Mouse (Mus musculus) cerebral cortex, adult 2 months (tissue): ENCODE data around the gene Gpsm1.

ENCODE experiments used
- WGBS: fragments of 180-500 bp; shearing (Covaris S2); methylation state at CpG from one replicate; pipeline ENCODE4 v1.1.7; 2018; 5-methylcytosine and 5-hydroxymethylcytosine counted together

Gene Gpsm1

DNA sequence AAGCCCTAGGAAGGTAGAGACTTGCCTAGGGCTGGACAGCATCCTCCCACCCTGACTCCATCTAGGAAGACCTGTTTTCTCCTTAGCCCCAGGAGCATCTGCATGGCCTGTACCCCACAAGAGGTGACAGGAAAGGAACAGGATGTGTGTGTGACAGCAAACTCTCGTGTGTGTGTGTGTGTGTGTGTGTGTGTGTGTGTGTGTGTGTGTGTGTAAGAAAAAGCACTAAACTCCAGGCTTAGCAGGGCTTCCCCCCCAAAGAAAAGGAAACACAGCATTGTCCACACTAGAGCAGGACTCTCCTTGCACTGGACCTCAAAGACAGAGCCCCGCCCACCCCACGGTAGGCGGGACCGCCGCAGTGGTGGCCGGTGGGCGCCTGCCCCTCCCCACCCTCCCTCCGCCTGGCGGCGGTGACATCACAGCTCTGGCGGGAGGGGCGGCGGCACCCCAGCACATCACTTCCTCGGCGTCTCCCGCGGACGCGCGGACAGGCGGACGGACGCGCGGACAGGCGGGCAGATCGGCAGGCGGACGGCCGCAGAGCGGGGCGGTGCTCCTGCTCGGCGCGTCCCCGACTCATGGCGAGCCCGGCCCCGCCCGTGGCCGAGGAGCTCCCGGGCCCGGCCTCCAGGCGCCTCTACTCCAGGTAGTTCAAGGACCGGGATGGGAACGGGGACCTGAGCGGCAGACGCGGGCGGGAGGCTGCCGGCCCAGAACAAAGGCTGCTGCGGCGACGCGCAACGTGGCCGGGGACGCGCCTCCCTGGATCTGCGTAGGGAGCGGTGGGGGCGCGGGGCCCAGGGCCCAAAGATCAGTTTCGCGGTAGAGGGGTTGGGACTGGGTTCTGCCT lies at the start of gene Gpsm1:
Gpsm1 (plus strand) TSS at position 444 of the 853 bp plus-strand sequence.
- under 1% methylated on average over 65 of the region's 66 CpGs for WGBS

GRCm38 (mm10) chr2:26266066-26266742 lies 49.1 kb upstream of the Gpsm1 start:
- 87% methylated on average over 10 of the region's 10 CpGs for WGBS

GRCm38 (mm10) chr2:26268216-26268615 lies 47.1 kb upstream of the Gpsm1 start:
- WGBS: 78% methylated on average over 3 of the region's 3 CpGs

GRCm38 (mm10) chr2:26273611-26274010 lies 41.7 kb upstream of the Gpsm1 start:
- 21% methylated on average over 7 of the region's 7 CpGs for WGBS

DNA sequence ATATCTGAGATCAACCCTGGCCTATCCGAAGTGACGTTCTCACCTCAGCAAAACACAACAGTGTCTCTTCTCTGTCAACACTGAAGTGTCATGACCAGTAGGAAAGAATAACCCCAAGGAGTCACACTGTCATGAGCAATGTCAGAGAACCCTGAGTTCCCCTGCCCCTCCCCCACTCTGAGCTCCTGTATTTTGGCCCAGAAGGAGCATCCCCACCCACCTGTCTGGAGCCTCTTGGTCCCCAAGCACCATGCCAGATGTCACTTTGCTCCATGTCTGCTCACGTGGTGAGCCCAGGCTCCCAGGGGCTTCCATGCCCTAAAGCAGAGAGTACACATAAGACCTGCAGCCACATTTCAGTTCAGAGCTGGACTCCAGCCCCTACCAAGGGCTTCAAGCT lies 35.6 kb upstream of the Gpsm1 start:
- WGBS: 84% methylated on average over 3 of the region's 3 CpGs

- WGBS: 80% methylated on average over 11 of the region's 11 CpGs
Observed at GRCm38 (mm10) chr2:26280594-26280993, 34.7 kb upstream of the Gpsm1 start.

GRCm38 (mm10) chr2:26285804-26286203 lies 29.5 kb upstream of the Gpsm1 start:
- WGBS: 53% methylated on average over 7 of the region's 7 CpGs

DNA sequence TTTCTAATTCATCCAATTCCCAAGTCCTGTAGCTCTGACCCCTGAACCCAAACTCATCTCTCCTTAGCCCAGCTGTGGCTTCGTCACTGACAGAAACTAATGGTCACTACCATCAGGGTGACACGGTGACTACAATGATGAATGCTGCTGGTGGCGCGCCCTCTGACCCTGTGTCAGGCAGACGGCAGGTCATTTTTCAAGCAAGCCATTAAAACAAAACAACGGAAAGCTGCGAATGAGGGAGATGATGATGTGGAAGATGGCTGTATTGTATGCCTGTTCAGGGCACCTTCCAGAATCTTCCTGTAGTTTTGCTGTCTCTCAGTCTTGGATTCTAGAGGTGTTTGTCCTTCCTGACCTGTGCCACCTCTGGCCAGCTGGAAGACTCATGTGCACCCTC lies 28.9 kb upstream of the Gpsm1 start:
- 90% methylated on average over 7 of the region's 7 CpGs for WGBS

DNA sequence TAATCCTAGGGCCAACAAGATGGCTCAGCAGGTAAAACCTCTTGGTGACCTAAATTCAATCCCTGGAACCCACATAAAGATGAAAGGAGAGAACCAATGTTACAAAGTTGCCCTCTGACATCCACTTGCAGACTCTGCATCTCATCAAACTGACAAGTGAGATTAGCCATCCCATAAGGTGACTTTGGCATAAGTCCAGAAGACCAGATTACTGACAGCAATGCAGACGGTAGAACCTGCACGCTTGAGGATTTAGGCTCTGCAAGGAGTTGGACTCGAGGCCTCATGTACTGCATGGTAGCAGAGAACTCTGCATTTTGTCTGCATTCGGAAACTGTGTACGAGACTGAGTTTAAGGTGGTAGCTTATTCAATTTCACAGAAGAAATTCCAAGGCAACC lies 25.2 kb upstream of the Gpsm1 start:
- 91% methylated on average over 5 of the region's 5 CpGs for WGBS

GRCm38 (mm10) chr2:26294457-26294856 lies 20.9 kb upstream of the Gpsm1 start, which contains the start of gene Ccdc187:
Gene Ccdc187 (minus strand): TSS chr2:26294557.
- 68% methylated on average over 2 of the region's 2 CpGs for WGBS

- whole genome bisulfite sequencing: 17% methylated on average over 6 of the region's 6 CpGs
Observed at GRCm38 (mm10) chr2:26296606-26297195, 18.6 kb upstream of the Gpsm1 start.

DNA sequence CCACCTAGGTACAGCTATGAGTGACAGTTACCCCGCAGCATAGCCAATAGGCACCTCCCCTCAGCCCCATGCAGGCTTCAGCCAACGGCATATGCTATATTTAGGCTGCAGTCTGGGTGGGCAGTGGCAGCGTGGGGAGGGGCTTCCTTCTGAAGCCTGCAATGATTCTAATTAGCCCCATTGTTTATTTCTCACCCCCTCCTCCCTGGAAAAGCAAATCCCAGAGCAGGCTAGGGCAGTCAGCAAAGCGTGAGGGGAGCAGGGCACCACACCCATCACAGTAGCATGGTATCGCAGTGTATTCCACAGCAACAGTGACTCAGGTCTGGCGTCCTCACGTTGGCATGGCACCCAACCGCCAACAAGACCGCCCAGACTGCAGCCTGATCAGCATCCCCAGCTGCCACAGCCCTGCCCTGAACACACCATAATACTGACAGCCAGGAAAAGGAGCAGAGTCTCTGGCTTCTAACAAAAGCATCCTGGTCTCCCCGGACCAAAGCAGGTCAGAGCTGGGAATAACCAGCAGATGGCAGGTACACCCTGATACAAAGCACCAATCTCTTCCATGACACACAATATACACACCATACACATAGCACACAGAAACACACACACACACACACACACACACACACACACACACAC lies 17.0 kb upstream of the Gpsm1 start:
- 6% methylated on average over 10 of the region's 10 CpGs for WGBS

- WGBS: 15% methylated on average over 4 of the region's 4 CpGs
Observed at GRCm38 (mm10) chr2:26298856-26299230, 16.5 kb upstream of the Gpsm1 start.

- 52% methylated on average over 7 of the region's 7 CpGs for WGBS
Observed at GRCm38 (mm10) chr2:26299336-26299735, 16.0 kb upstream of the Gpsm1 start.

- WGBS: 14% methylated on average over 5 of the region's 5 CpGs
Observed at GRCm38 (mm10) chr2:26300161-26300807, 15.0 kb upstream of the Gpsm1 start.

- 1% methylated on average over 3 of the region's 3 CpGs for WGBS
Observed at GRCm38 (mm10) chr2:26300808-26301174, 14.5 kb upstream of the Gpsm1 start.

- 91% methylated on average over 10 of the region's 10 CpGs for WGBS
Observed at GRCm38 (mm10) chr2:26302005-26302503, 13.3 kb upstream of the Gpsm1 start.

GRCm38 (mm10) chr2:26304711-26305110 lies 10.6 kb upstream of the Gpsm1 start:
- WGBS: 88% methylated on average over 1 of the region's 1 CpGs

GRCm38 (mm10) chr2:26305555-26305954 lies 9.8 kb upstream of the Gpsm1 start:
- WGBS: 84% methylated on average over 2 of the region's 2 CpGs

GRCm38 (mm10) chr2:26306702-26307101 lies 8.6 kb upstream of the Gpsm1 start:
- WGBS: 87% methylated on average over 3 of the region's 3 CpGs

DNA sequence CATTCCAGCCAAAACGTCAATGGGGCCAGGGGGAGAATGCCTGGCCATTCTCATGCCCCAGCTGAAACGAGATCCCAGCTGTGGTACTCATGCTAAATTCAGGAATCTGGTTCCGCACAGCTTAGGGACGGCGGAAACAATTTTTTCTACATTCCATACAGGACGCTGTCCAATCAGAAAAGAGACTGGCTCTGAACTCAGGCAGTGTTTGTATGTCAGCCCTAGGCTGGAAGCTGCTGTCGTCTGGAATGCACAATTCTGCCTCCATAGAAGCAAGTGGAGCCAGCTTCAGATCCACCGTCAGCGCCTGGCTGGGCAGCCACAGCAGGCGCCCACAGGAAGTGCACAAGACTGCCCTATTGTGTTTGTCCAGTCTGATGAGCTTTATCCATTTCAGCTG lies 5.6 kb upstream of the Gpsm1 start:
- 47% methylated on average over 10 of the region's 10 CpGs for WGBS
